Mouse (Mus musculus): ENCODE results near the gene Mgat4b. TPM values are rescaled to one million over a fixed set of nuclear protein-coding genes. Genes with fewer than 3 reads are reported as not detected.

Gene Mgat4b
- total and polyA plus RNA-seq, 2 experiments from 2014 or later: 77.9 to 152 TPM

DNA sequence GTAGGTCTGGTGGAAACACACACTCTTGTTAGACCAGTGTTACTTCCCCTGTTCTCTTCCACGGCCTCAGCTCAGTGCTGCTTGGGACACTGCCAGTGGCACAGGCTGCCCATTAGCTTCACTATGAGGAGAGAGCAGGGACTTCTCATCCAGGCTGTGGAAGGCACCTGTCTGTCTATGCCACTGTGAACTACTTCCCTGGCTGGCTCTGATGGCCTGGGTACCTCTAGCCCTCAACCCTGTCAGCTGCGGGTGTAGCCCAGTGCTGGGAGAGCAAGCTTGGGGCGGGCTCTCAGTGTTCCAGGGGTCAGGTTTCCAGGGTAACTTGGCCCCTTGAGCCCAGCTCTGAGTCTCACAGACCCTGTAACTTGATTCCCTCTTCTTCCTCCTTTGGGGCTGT is 18.1 kb downstream of the Mgat4b start:
- peaks cover 18% of the 10 kb centered on the region for H3K36me3 ChIP-seq (ENCODE audit: insufficient read depth, low read length)
- DNase-seq (ENCODE audit: low spot score) (no peak), ATAC-seq (ENCODE audit: low FRiP score) (no peak)
- peaks cover 20% of the 10 kb centered on the region; the same call in 1 of the 2 replicates for H3K4me1 ChIP-seq (ENCODE audit: insufficient read depth, low read length)
- no peaks in the 10 kb centered on the region for H3K9me3 ChIP-seq (ENCODE audit: low read length)
- H3K9ac ChIP-seq (replicated peaks; ENCODE audit: low read length, poor library complexity, severe bottlenecking): no peak overlapping the region
- H3K4me2 ChIP-seq (ENCODE audit: low read depth, low read length, poor library complexity, severe bottlenecking): no peak overlapping the region
- WGBS: 20% methylated on average over 3 of the region's 3 CpGs
- no peak overlapping the region for H3K27ac ChIP-seq (ENCODE audit: low read depth, low read length)
- TF ChIP-seq CTCF (IDR thresholded peaks at IDR 0.05): no peak
- H3K27me3 ChIP-seq (ENCODE audit: insufficient read depth, low read length): no peaks in the 10 kb centered on the region
- no peak overlapping the region for H3K4me3 ChIP-seq (ENCODE audit: low read depth, low read length)

DNA sequence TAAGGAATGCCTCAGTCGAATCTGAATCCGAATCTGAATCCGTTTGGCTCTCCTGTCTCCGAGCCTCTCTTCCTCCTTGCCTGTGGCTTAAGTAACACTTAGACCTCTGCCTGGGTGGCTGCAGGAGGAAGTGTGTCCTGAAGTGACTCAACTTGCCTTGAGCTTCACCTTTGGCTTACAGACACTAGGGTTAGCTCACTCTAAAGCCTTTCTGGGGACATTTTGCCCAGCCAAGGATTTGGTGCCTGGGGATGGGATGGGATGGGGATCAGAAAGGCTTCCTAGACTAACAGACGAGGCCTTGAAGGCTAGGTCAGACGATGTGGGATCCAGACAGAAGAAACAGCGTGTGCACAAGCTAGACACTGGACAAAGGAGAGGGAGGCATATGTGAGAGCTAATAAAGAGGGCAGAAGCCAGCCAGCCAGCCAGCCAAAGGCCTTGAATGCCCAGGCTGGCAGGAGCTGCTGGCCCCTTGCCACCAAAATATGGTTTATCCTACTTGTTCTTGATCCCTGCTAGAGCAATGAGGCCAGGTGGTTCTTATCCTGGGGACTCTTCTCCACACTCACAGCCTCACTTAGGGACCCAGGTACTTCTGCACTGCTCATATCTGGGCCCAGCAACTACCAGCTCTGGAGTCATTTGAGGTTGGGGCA is 18.7 kb downstream of the Mgat4b start:
- Histone ChIP-seq H3K36me3 (ENCODE audit: insufficient read depth, low read length) (peaks cover 24% of the 10 kb centered on the region), H3K9me3 (ENCODE audit: low read length) (no peaks in the 10 kb centered on the region), H3K27me3 (ENCODE audit: insufficient read depth, low read length) (no peaks in the 10 kb centered on the region), H3K4me1 (ENCODE audit: insufficient read depth, low read length) (peaks cover 18% of the 10 kb centered on the region; the same call in 1 of the 2 replicates), H3K27ac (ENCODE audit: low read depth, low read length) (no peak overlapping the region), H3K9ac (replicated peaks; ENCODE audit: low read length, poor library complexity, severe bottlenecking) (0 out of 2 replicates have a peak overlapping the region, but pooled peaks have one; percentile 33), H3K4me3 (ENCODE audit: low read depth, low read length) (no peak overlapping the region), H3K4me2 (ENCODE audit: low read depth, low read length, poor library complexity, severe bottlenecking) (no peak overlapping the region)
- no peak for TF ChIP-seq CTCF (IDR thresholded peaks at IDR 0.05)
- 46% methylated on average over 7 of the region's 7 CpGs for WGBS
- DNase-seq (ENCODE audit: low spot score) (peak; percentile 61), ATAC-seq (ENCODE audit: low FRiP score) (no peak)

DNA sequence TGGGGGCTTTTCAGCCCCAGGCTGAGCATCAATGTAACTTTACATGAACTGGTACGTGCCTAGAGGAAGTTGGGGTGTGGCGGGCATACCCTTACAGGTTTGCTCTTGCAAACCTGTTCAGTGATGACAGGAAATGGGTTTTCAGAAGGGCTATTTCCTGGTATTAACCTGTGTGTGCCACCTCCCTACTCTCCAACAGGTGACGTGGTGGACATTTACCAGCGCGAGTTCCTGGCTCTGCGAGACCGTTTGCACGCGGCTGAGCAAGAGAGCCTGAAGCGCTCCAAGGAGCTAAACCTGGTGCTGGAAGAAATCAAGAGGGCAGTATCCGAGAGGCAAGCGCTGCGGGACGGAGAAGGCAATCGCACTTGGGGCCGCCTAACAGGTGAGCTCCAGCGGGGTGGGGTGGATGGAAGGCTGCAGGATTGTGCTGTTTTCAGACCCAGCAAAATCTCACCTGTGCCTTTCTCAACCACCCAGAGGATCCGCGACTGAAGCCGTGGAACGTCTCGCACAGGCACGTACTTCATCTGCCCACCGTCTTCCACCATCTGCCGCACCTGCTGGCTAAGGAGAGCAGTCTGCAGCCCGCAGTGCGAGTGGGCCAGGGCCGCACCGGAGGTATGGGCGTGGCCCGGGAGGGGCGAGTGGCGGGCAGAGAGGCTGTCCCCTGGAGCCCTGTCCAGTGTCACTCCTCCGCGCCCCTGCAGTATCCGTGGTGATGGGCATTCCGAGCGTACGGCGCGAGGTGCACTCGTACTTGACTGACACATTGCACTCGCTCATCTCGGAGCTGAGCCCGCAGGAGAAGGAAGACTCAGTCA is 20.0 kb downstream of the Mgat4b start:
- 29% methylated on average over 45 of the region's 45 CpGs for WGBS
- Histone ChIP-seq H3K4me3 (ENCODE audit: low read depth, low read length) (no peak overlapping the region), H3K27ac (ENCODE audit: low read depth, low read length) (peak overlapping the region; percentile 43; the same call in 1 of the 2 replicates), H3K9me3 (ENCODE audit: low read length) (no peaks in the 10 kb centered on the region), H3K27me3 (ENCODE audit: insufficient read depth, low read length) (no peaks in the 10 kb centered on the region), H3K36me3 (ENCODE audit: insufficient read depth, low read length) (peaks cover 34% of the 10 kb centered on the region), H3K4me2 (ENCODE audit: low read depth, low read length, poor library complexity, severe bottlenecking) (no peak overlapping the region; the same call in 1 of the 2 replicates), H3K4me1 (ENCODE audit: insufficient read depth, low read length) (peaks cover 18% of the 10 kb centered on the region; the same call in 1 of the 2 replicates), H3K9ac (replicated peaks; ENCODE audit: low read length, poor library complexity, severe bottlenecking) (no peak overlapping the region)
- DNase-seq (ENCODE audit: low spot score) (no peak), ATAC-seq (ENCODE audit: low FRiP score) (no peak; the same call in 1 of the 2 replicates)
- no peak for TF ChIP-seq CTCF (IDR thresholded peaks at IDR 0.05)

DNA sequence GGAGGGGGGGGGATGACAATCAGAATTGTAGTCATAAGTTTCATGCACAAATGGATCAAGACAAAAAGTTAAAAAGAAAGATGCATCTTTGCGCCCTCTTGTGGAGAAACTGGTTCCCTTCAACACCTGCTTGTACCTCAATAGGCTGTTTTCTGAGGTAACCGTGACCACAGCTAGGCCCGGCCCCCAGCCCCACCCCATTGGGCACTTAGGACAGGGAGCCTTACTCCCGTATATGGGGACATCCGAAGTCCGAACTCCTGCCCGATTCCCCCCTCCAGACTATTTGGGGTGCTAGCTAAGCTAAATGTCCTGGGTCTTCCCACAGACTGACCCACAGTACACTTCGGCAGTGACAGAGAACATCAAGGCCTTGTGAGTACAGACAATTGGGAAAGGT is 20.7 kb downstream of the Mgat4b start:
- Histone ChIP-seq H3K9ac (replicated peaks; ENCODE audit: low read length, poor library complexity, severe bottlenecking) (no peak overlapping the region), H3K27me3 (ENCODE audit: insufficient read depth, low read length) (no peaks in the 10 kb centered on the region), H3K9me3 (ENCODE audit: low read length) (no peaks in the 10 kb centered on the region), H3K4me2 (ENCODE audit: low read depth, low read length, poor library complexity, severe bottlenecking) (no peak overlapping the region), H3K36me3 (ENCODE audit: insufficient read depth, low read length) (peaks cover 34% of the 10 kb centered on the region), H3K4me1 (ENCODE audit: insufficient read depth, low read length) (peaks cover 15% of the 10 kb centered on the region; the same call in 1 of the 2 replicates), H3K27ac (ENCODE audit: low read depth, low read length) (no peak overlapping the region), H3K4me3 (ENCODE audit: low read depth, low read length) (no peak overlapping the region)
- 23% methylated on average over 8 of the region's 8 CpGs for WGBS
- peak; percentile 78 for TF ChIP-seq CTCF (IDR thresholded peaks at IDR 0.05)
- ATAC-seq (ENCODE audit: low FRiP score): peak; percentile 45; the same call in 1 of the 2 replicates
- DNase-seq (ENCODE audit: low spot score): peak; percentile 87

- H3K4me2 ChIP-seq (ENCODE audit: low read depth, low read length, poor library complexity, severe bottlenecking): no peak overlapping the region
- DNase-seq (ENCODE audit: low spot score) (no peak), ATAC-seq (ENCODE audit: low FRiP score) (no peak)
- H3K36me3 ChIP-seq (ENCODE audit: insufficient read depth, low read length): peaks cover 34% of the 10 kb centered on the region
- 97% methylated on average over 13 of the region's 13 CpGs for WGBS
- H3K27me3 ChIP-seq (ENCODE audit: insufficient read depth, low read length): no peaks in the 10 kb centered on the region; the same call in 1 of the 2 replicates
- TF ChIP-seq CTCF (IDR thresholded peaks at IDR 0.05): no peak
- H3K9me3 ChIP-seq (ENCODE audit: low read length): no peaks in the 10 kb centered on the region
- H3K4me1 ChIP-seq (ENCODE audit: insufficient read depth, low read length): peaks cover 8% of the 10 kb centered on the region; the same call in 1 of the 2 replicates
- no peak overlapping the region for H3K4me3 ChIP-seq (ENCODE audit: low read depth, low read length)
- H3K9ac ChIP-seq (replicated peaks; ENCODE audit: low read length, poor library complexity, severe bottlenecking): no peak overlapping the region
- no peak overlapping the region for H3K27ac ChIP-seq (ENCODE audit: low read depth, low read length)
Measured at GRCm38 (mm10) chr11:50233022-50233421, 22.3 kb downstream of the Mgat4b start.
